Mouse (Mus musculus) ES-E14 (cell line): ENCODE measurements around the gene Nxpe4.

Experiments
- CHD2 ChIP-seq: IDR thresholded peaks from 2 replicates; pipeline ENCODE4 v1.6.1; 2014; ENCODE audit warnings: mild to moderate bottlenecking, low read depth, low read length, inconsistent platforms
- ZC3H11A ChIP-seq: IDR thresholded peaks from 2 replicates; pipeline ENCODE4 v1.6.1; 2012; ENCODE audit warnings: low read depth, mild to moderate bottlenecking, inconsistent platforms, low read length, borderline replicate concordance
- ZNF384 ChIP-seq: IDR thresholded peaks from 2 replicates; pipeline ENCODE4 v1.6.1; 2012; ENCODE audit warnings: low read depth, low read length, inconsistent platforms

GRCm38 (mm10) chr9:48339563-48339962 lies 177.7 kb downstream of the Nxpe4 start:
- no peak for TF ChIP-seq ZNF384
- TF ChIP-seq CHD2, result no peak
- no peak for TF ChIP-seq ZC3H11A
